Mouse (Mus musculus): ENCODE data around the gene Prmt3.

- TF ChIP-seq POLR2A (IDR thresholded peaks at IDR 0.05; ENCODE audit: borderline replicate concordance, extremely low read depth, low read depth, low read length) (no peak), CTCF (IDR thresholded peaks at IDR 0.05; ENCODE audit: insufficient read depth, low read length) (no peak)
These were observed 75.4 kb downstream of the Prmt3 start for GRCm38 (mm10) chr7:49853342-49854181.
